Mouse (Mus musculus) embryonic facial prominence, embryonic 12.5 days (tissue): ENCODE measurements at regions not wholly inside any gene's neighbourhood (a gene's known extent, or its start where the extent isn't known, plus 50 kb on each side); places are given as distances from the start of the nearest gene placed in this dataset.

Experiments
- ATAC-seq: fragments of 200-750 bp; cut with Nextera tagmentation; 2 replicates; pipeline ENCODE4 v1.8.0; 2017; ENCODE audit not compliant: insufficient number of reproducible peaks, insufficient read depth, low FRiP score, low TSS enrichment
- H3K27ac ChIP-seq: fragments of 300-500 bp; sonication (generic); 2 replicates; pipeline ENCODE4 v1.5.1; 2016; ENCODE audit warnings: mild to moderate bottlenecking
- H3K27me3 ChIP-seq: fragments of 300-500 bp; sonication (generic); 2 replicates; pipeline ENCODE4 v1.6.1; 2016; ENCODE audit warnings: mild to moderate bottlenecking, moderate library complexity
- H3K36me3 ChIP-seq: fragments of 300-500 bp; sonication (generic); 2 replicates; pipeline ENCODE4 v1.6.1; 2016; ENCODE audit warnings: mild to moderate bottlenecking
- H3K4me1 ChIP-seq: fragments of 300-500 bp; sonication (generic); 2 replicates; pipeline ENCODE4 v1.6.1; 2016
- H3K4me2 ChIP-seq: fragments of 300-500 bp; sonication (generic); replicated peaks from 2 replicates; pipeline ENCODE4 v1.6.1; 2016; ENCODE audit warnings: mild to moderate bottlenecking, moderate library complexity
- H3K4me3 ChIP-seq: fragments of 300-500 bp; sonication (generic); 2 replicates; pipeline ENCODE4 v1.5.1; 2016; ENCODE audit warnings: mild to moderate bottlenecking
- H3K9ac ChIP-seq: fragments of 300-500 bp; sonication (generic); 2 replicates; pipeline ENCODE4 v1.6.1; 2016; ENCODE audit warnings: mild to moderate bottlenecking, moderate library complexity
- H3K9me3 ChIP-seq: fragments of 300-500 bp; sonication (generic); 2 replicates; pipeline ENCODE4 v1.6.1; 2016; ENCODE audit warnings: mild to moderate bottlenecking, moderate library complexity
- WGBS: fragments of 180-500 bp; shearing (Covaris S2); methylation state at CpG from one replicate; pipeline ENCODE4 v1.1.7; 2016; 5-methylcytosine and 5-hydroxymethylcytosine counted together

DNA sequence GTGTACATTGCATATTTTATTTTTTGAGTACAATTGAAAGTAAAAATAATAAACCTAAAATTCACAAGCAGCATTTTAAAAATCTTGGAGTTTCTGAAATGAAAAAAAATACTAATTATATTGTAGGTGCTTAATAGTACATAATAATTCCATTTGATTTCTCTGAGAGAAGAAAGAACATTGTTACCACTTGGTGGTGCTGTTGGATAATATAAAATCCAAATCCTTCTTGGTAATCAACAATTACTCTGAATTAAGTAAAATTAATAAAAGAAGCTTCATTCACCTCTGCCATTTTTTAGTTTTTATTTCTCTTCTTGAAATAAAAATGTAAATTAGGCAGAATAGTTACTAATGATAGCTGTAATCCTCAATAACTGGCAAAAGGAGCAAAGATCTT, 563.2 kb upstream of the Pcdh20 start:
- Histone ChIP-seq H3K27ac (no peak overlapping the region), H3K4me3 (no peak overlapping the region), H3K36me3 (no peaks in the 10 kb centered on the region), H3K4me2 (no peak overlapping the region), H3K9me3 (no peaks in the 10 kb centered on the region), H3K27me3 (no peaks in the 10 kb centered on the region), H3K9ac (no peak overlapping the region), H3K4me1 (no peaks in the 10 kb centered on the region)
- no peak for ATAC-seq

DNA sequence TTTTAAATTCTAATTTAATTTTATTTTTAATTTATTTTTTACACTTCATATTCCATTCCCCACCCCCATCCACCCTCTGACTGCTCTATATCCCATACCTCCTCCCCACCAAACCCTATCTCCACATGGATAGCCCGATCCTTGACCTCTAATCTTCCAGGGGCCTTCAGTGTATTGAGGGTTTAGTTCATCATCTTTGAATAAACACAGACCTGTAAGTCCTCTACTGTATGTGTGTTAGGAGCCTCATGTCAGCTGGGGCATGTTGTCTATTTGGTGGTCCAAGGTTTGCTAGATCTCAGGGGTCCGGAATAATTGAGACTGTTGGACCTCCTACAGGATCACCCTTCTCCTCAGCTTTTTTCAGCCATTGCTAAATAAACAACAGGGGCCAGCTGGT, 540.2 kb upstream of the Pcdh20 start:
- WGBS = 85% methylated on average over 2 of the region's 2 CpGs
- Histone ChIP-seq H3K27me3 (no peaks in the 10 kb centered on the region), H3K36me3 (no peaks in the 10 kb centered on the region), H3K9ac (no peak overlapping the region), H3K9me3 (no peaks in the 10 kb centered on the region), H3K4me3 (no peak overlapping the region), H3K4me2 (no peak overlapping the region), H3K4me1 (no peaks in the 10 kb centered on the region), H3K27ac (no peak overlapping the region)
- ATAC-seq = 0 out of 2 replicates have a peak, but pooled peaks have one; percentile 52

DNA sequence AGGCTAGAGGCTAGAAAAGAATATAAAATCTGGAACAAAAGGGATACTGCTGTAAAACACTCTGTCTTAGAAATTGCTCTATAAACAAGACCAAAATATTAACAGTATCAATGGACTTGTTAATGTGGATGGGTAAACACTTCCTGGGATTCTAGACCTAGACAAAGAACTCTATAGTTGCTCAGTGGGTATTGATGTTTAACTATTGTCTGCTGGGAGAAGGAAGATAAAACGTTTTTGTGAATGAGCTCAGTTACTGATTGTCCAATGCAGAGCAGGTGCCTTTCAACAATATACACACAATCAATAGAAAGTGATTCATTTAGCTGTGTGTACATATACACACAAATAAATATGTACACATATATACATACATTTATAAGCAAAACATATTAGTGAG, 538.5 kb upstream of the Pcdh20 start:
- no peak for ATAC-seq
- Histone ChIP-seq H3K4me1 (no peaks in the 10 kb centered on the region), H3K4me3 (no peak overlapping the region), H3K9me3 (no peaks in the 10 kb centered on the region), H3K36me3 (no peaks in the 10 kb centered on the region), H3K4me2 (no peak overlapping the region), H3K27ac (no peak overlapping the region), H3K9ac (no peak overlapping the region), H3K27me3 (no peaks in the 10 kb centered on the region)
- WGBS = 47% methylated on average over 1 of the region's 1 CpGs

DNA sequence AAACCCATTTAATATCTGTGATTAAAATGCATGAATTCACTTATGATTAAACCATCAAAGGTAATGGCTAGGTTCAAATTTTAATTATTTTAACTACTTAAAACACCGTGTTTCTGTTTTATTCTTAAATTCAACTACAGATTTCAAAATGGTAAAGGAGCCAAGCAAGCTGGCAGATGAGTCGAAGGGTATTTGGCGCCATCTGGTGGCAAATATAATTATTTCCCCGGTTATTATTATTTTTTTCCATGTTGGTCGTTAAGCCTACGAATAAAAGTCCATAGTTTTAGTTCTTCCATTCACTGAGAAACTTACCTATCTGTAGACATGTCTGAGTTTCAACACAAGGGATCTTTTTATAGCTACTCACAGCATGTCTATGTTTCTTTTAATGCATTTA, 510.7 kb upstream of the Pcdh20 start:
- H3K36me3 ChIP-seq = no peaks in the 10 kb centered on the region
- no peaks in the 10 kb centered on the region for H3K27me3 ChIP-seq
- H3K9ac ChIP-seq = no peak overlapping the region
- WGBS = 13% methylated on average over 6 of the region's 6 CpGs
- no peak for ATAC-seq
- no peak overlapping the region for H3K27ac ChIP-seq
- H3K4me2 ChIP-seq = no peak overlapping the region
- H3K9me3 ChIP-seq = no peaks in the 10 kb centered on the region
- H3K4me3 ChIP-seq = no peak overlapping the region
- H3K4me1 ChIP-seq = no peaks in the 10 kb centered on the region

DNA sequence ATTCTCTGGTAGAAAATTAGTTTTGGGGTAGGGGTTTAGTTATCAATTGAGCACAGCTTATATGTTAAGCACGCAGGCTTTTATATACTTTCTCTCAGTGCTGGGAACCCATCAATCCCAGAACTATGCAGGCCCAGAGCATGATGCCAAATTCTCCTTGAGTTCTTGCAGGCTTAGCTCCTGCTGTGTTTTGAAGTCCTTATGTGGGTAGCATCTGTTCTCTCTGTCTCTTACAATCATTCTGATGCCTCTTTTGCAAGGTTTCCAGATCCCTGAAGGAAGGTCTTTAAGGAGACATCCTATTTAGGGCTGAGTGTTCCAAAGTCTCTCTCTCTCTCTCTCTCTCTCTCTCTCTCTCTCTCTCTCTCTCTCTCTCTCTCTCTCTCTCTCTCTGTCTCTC, 504.8 kb upstream of the Pcdh20 start:
- no peaks in the 10 kb centered on the region for H3K9me3 ChIP-seq
- H3K36me3 ChIP-seq = no peaks in the 10 kb centered on the region
- no peaks in the 10 kb centered on the region for H3K27me3 ChIP-seq
- no peak overlapping the region for H3K9ac ChIP-seq
- no peak overlapping the region for H3K4me3 ChIP-seq
- H3K4me2 ChIP-seq = no peak overlapping the region
- H3K4me1 ChIP-seq = no peaks in the 10 kb centered on the region
- no peak for ATAC-seq
- WGBS = 93% methylated on average over 1 of the region's 1 CpGs
- no peak overlapping the region for H3K27ac ChIP-seq

DNA sequence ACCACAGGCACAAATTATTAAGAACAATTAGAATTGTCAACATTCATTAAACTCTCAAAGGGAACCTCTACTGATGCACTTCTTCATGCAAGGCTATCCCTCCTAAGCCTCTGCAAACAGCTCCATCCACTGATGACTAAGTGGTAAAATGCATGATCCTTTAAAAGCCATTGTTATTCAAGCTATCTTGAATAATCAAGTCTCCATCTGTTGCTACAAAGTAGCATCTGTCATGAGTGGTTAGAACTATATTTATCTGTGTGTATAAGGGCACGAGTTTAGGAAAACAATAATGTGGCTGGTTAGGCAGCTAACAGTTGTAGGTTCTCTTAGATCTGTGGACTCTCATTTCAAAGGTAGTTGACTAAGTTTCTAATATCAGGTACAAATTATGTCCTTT, 463.4 kb upstream of the Pcdh20 start:
- H3K27ac ChIP-seq = no peak overlapping the region
- no peaks in the 10 kb centered on the region for H3K27me3 ChIP-seq
- WGBS = 75% methylated on average over 1 of the region's 1 CpGs
- no peak for ATAC-seq
- H3K4me3 ChIP-seq = no peak overlapping the region
- H3K9ac ChIP-seq = no peak overlapping the region
- no peaks in the 10 kb centered on the region for H3K4me1 ChIP-seq
- no peaks in the 10 kb centered on the region for H3K9me3 ChIP-seq
- H3K4me2 ChIP-seq = no peak overlapping the region
- H3K36me3 ChIP-seq = no peaks in the 10 kb centered on the region
